Mouse (Mus musculus) forebrain, embryonic 13.5 days (tissue): ENCODE results near the gene Msmp. TPM values are rescaled to one million over a fixed set of nuclear protein-coding genes. Genes with fewer than 3 reads are reported as not detected.

Experiments
- ATAC-seq: fragments of 200-750 bp; cut with Nextera tagmentation; 2 replicates; pipeline ENCODE4 v1.8.0; 2017
- H3K27ac ChIP-seq: fragments of 300-500 bp; sonication (generic); 2 replicates; pipeline ENCODE4 v1.5.1; 2015; ENCODE audit warnings: inconsistent platforms, mild to moderate bottlenecking, moderate library complexity
- H3K27me3 ChIP-seq: fragments of 300-500 bp; sonication (generic); 2 replicates; pipeline ENCODE4 v1.6.1; 2015; ENCODE audit warnings: mild to moderate bottlenecking, inconsistent platforms
- H3K36me3 ChIP-seq: fragments of 300-500 bp; sonication (generic); 2 replicates; pipeline ENCODE4 v1.6.1; 2015; ENCODE audit warnings: mild to moderate bottlenecking, inconsistent platforms; ENCODE audit not compliant: poor library complexity, severe bottlenecking
- H3K4me1 ChIP-seq: fragments of 300-500 bp; sonication (generic); 2 replicates; pipeline ENCODE4 v1.6.1; 2015; ENCODE audit warnings: inconsistent platforms
- H3K4me2 ChIP-seq: fragments of 300-500 bp; sonication (generic); 2 replicates; pipeline ENCODE4 v1.6.1; 2015; ENCODE audit warnings: inconsistent platforms, mild to moderate bottlenecking, moderate library complexity
- H3K4me3 ChIP-seq: fragments of 300-500 bp; sonication (generic); 2 replicates; pipeline ENCODE4 v1.5.1; 2015; ENCODE audit warnings: mild to moderate bottlenecking, inconsistent platforms
- H3K9ac ChIP-seq: fragments of 300-500 bp; sonication (generic); 2 replicates; pipeline ENCODE4 v1.6.1; 2015; ENCODE audit warnings: mild to moderate bottlenecking, inconsistent platforms
- H3K9me3 ChIP-seq: fragments of 300-500 bp; sonication (generic); replicated peaks from 2 replicates; pipeline ENCODE4 v1.6.1; 2016; ENCODE audit warnings: inconsistent platforms
- WGBS: fragments of 180-500 bp; shearing (Covaris S2); methylation state at CpG from one replicate; pipeline ENCODE4 v1.1.7; 2015; 5-methylcytosine and 5-hydroxymethylcytosine counted together
- polyA plus RNA-seq: library from polyadenylated mRNA; unstranded; fragments of >200 nt; fragmentation: Nextera tagmentation; extraction: Ambion mirVana; gene quantifications from 2 replicates; pipeline ENCODE4 v1.2.1, GENCODE M21; 2015

Msmp gene
- polyA plus RNA-seq, 1 experiment from 2014 or later: 1.8 TPM

GRCm38 (mm10) chr4:43573561-43573960 is 10.7 kb downstream of the Msmp start:
- 88% methylated on average over 4 of the region's 4 CpGs for WGBS
- H3K27ac ChIP-seq: no peak overlapping the region
- no peak overlapping the region for H3K9ac ChIP-seq
- peaks cover 36% of the 10 kb centered on the region for H3K4me1 ChIP-seq
- no peak overlapping the region for H3K4me3 ChIP-seq
- no peak for ATAC-seq
- H3K27me3 ChIP-seq: no peaks in the 10 kb centered on the region
- H3K9me3 ChIP-seq: no peaks in the 10 kb centered on the region
- peaks cover 58% of the 10 kb centered on the region for H3K36me3 ChIP-seq
- no peak overlapping the region for H3K4me2 ChIP-seq

- Histone ChIP-seq H3K4me3 (no peak overlapping the region), H3K36me3 (peaks cover 78% of the 10 kb centered on the region), H3K9me3 (no peaks in the 10 kb centered on the region), H3K4me2 (no peak overlapping the region), H3K27ac (no peak overlapping the region), H3K9ac (no peak overlapping the region), H3K4me1 (peaks cover 18% of the 10 kb centered on the region), H3K27me3 (no peaks in the 10 kb centered on the region)
- 91% methylated on average over 6 of the region's 6 CpGs for WGBS
- ATAC-seq: no peak
These were observed 12.8 kb downstream of the Msmp start for GRCm38 (mm10) chr4:43571395-43572045.

GRCm38 (mm10) chr4:43567140-43567539 is 17.2 kb downstream of the Msmp start:
- H3K27me3 ChIP-seq: no peaks in the 10 kb centered on the region
- H3K27ac ChIP-seq: no peak overlapping the region
- no peak overlapping the region for H3K4me3 ChIP-seq
- no peak for ATAC-seq
- H3K4me2 ChIP-seq: no peak overlapping the region
- peaks cover 15% of the 10 kb centered on the region for H3K4me1 ChIP-seq
- H3K9me3 ChIP-seq: no peaks in the 10 kb centered on the region
- peaks cover 80% of the 10 kb centered on the region for H3K36me3 ChIP-seq
- no peak overlapping the region for H3K9ac ChIP-seq
- 94% methylated on average over 9 of the region's 9 CpGs for WGBS

- Histone ChIP-seq H3K4me2 (peak overlapping the region; percentile 80), H3K27me3 (no peaks in the 10 kb centered on the region), H3K36me3 (peaks cover 51% of the 10 kb centered on the region), H3K9ac (no peak overlapping the region), H3K4me3 (no peak overlapping the region), H3K4me1 (peaks cover 37% of the 10 kb centered on the region), H3K27ac (no peak overlapping the region), H3K9me3 (no peaks in the 10 kb centered on the region)
- WGBS: 34% methylated on average over 2 of the region's 2 CpGs
- ATAC-seq: no peak
These were observed 20.1 kb downstream of the Msmp start for GRCm38 (mm10) chr4:43564231-43564630.

- Histone ChIP-seq H3K9ac (peak overlapping the region; percentile 95; the same call in 1 of the 2 replicates), H3K9me3 (no peaks in the 10 kb centered on the region), H3K36me3 (peaks cover 47% of the 10 kb centered on the region), H3K4me3 (peak overlapping the region; percentile 90), H3K27ac (no peak overlapping the region), H3K4me1 (peaks cover 43% of the 10 kb centered on the region), H3K27me3 (no peaks in the 10 kb centered on the region), H3K4me2 (peak overlapping the region; percentile 80)
- no peak for ATAC-seq
- 85% methylated on average over 4 of the region's 4 CpGs for WGBS
These were observed 20.8 kb downstream of the Msmp start for GRCm38 (mm10) chr4:43563601-43563875.

- WGBS: 7% methylated on average over 22 of the region's 22 CpGs
- ATAC-seq: no peak; the same call in none of the 2 replicates
- peaks cover 46% of the 10 kb centered on the region for H3K4me1 ChIP-seq
These were observed 21.3 kb downstream of the Msmp start for GRCm38 (mm10) chr4:43562769-43563600.

GRCm38 (mm10) chr4:43561997-43562768 is 22.1 kb downstream of the Msmp start, which contains the start of the genes Creb3 and Tln1:
Creb3 (plus strand) TSS chr4:43562332.
Tln1 (minus strand) TSS chr4:43562691.
- ATAC-seq: peak; percentile 96
- Histone ChIP-seq H3K36me3 (peaks cover 34% of the 10 kb centered on the region), H3K4me1 (peaks cover 46% of the 10 kb centered on the region)

More at GRCm38 (mm10) chr4:43562769-43563600, 21.3 kb downstream of the Msmp start:
- peak overlapping the region; percentile 90 for H3K4me3 ChIP-seq
- H3K27me3 ChIP-seq: no peaks in the 10 kb centered on the region
- H3K36me3 ChIP-seq: peaks cover 42% of the 10 kb centered on the region
- peak overlapping the region; percentile 80 for H3K4me2 ChIP-seq
- H3K9ac ChIP-seq: peak overlapping the region; percentile 95
- no peaks in the 10 kb centered on the region for H3K9me3 ChIP-seq
- H3K27ac ChIP-seq: peak overlapping the region; percentile 97

GRCm38 (mm10) chr4:43561436-43561996 is 22.8 kb downstream of the Msmp start:
- H3K9ac ChIP-seq: peak overlapping the region; percentile 95
- peak overlapping the region; percentile 90 for H3K4me3 ChIP-seq
- H3K4me1 ChIP-seq: peaks cover 46% of the 10 kb centered on the region
- H3K27me3 ChIP-seq: no peaks in the 10 kb centered on the region
- ATAC-seq: peak; percentile 41
- peak overlapping the region; percentile 97 for H3K27ac ChIP-seq
- 2% methylated on average over 16 of the region's 16 CpGs for WGBS
- H3K36me3 ChIP-seq: peaks cover 27% of the 10 kb centered on the region
- no peaks in the 10 kb centered on the region for H3K9me3 ChIP-seq
- peak overlapping the region; percentile 80 for H3K4me2 ChIP-seq

More at GRCm38 (mm10) chr4:43561997-43562768, 22.1 kb downstream of the Msmp start, which contains the start of the genes Creb3 and Tln1:
- peak within 1 kb of the TSS; percentile 97 for H3K27ac ChIP-seq
- H3K9me3 ChIP-seq: no peaks in the 10 kb centered on the region
- peak within 1 kb of the TSS; percentile 95 for H3K9ac ChIP-seq
- under 1% methylated on average over 60 of the region's 62 CpGs for WGBS
- H3K27me3 ChIP-seq: no peaks in the 10 kb centered on the region
- H3K4me3 ChIP-seq: peak within 1 kb of the TSS; percentile 90
- peak within 1 kb of the TSS; percentile 80 for H3K4me2 ChIP-seq

- Histone ChIP-seq H3K27me3 (no peaks in the 10 kb centered on the region), H3K4me1 (peaks cover 46% of the 10 kb centered on the region), H3K4me3 (peak overlapping the region; percentile 90), H3K9me3 (no peaks in the 10 kb centered on the region), H3K36me3 (peaks cover 27% of the 10 kb centered on the region), H3K4me2 (peak overlapping the region; percentile 80), H3K27ac (no peak overlapping the region), H3K9ac (peak overlapping the region; percentile 95)
- no peak for ATAC-seq
- 44% methylated on average over 2 of the region's 2 CpGs for WGBS
These were observed 23.3 kb downstream of the Msmp start for GRCm38 (mm10) chr4:43560976-43561375.

- 70% methylated on average over 4 of the region's 6 CpGs for WGBS
- H3K27me3 ChIP-seq: no peaks in the 10 kb centered on the region
- H3K4me2 ChIP-seq: peak overlapping the region; percentile 80
- H3K36me3 ChIP-seq: peaks cover 27% of the 10 kb centered on the region
- H3K4me1 ChIP-seq: peaks cover 46% of the 10 kb centered on the region
- no peak for ATAC-seq
- H3K9me3 ChIP-seq: no peaks in the 10 kb centered on the region
- H3K9ac ChIP-seq: peak overlapping the region; percentile 95
- no peak overlapping the region for H3K27ac ChIP-seq
- H3K4me3 ChIP-seq: peak overlapping the region; percentile 90; the same call in 1 of the 2 replicates
These were observed 24.1 kb downstream of the Msmp start for GRCm38 (mm10) chr4:43560243-43560611.

GRCm38 (mm10) chr4:43559519-43560242 is 24.6 kb downstream of the Msmp start:
- Histone ChIP-seq H3K27ac (no peak overlapping the region), H3K4me3 (peak overlapping the region; percentile 90; the same call in 1 of the 2 replicates), H3K4me2 (peak overlapping the region; percentile 80), H3K9ac (peak overlapping the region; percentile 95), H3K9me3 (no peaks in the 10 kb centered on the region), H3K36me3 (peaks cover 27% of the 10 kb centered on the region), H3K27me3 (no peaks in the 10 kb centered on the region), H3K4me1 (peaks cover 46% of the 10 kb centered on the region)
- WGBS: 84% methylated on average over 13 of the region's 13 CpGs
- ATAC-seq: no peak
